Mouse (Mus musculus) macrophage (primary cell): ENCODE measurements around the gene Trabd2b. TPM values are rescaled to one million over a fixed set of nuclear protein-coding genes. Genes with fewer than 3 reads are reported as not detected.

Experiments used
- H3K27ac ChIP-seq: fragments of 350-480 bp; formaldehyde crosslinking; 2 replicates; pipeline ENCODE4 v1.9.0; 2021
- H3K36me3 ChIP-seq: fragments of 350-480 bp; formaldehyde crosslinking; 2 replicates; pipeline ENCODE4 v1.9.0; 2021; ENCODE audit errors: inconsistent target
- H3K4me3 ChIP-seq: fragments of 350-480 bp; formaldehyde crosslinking; 2 replicates; pipeline ENCODE4 v1.9.0; 2021; ENCODE audit errors: inconsistent target
- H3K79me2 ChIP-seq: fragments of 350-480 bp; formaldehyde crosslinking; 2 replicates; pipeline ENCODE4 v1.9.0; 2021; ENCODE audit errors: inconsistent target
- WGBS: methylation state at CpG from one replicate; pipeline ENCODE4 v1.1.7; 2026; ENCODE audit warnings: inconsistent platforms; ENCODE audit not compliant: missing documents; 5-methylcytosine and 5-hydroxymethylcytosine counted together
- polyA plus RNA-seq: library from polyadenylated mRNA; stranded (reverse); fragments of 250-400 nt; gene quantifications from 3 replicates; pipeline ENCODE4 v1.2.4, GENCODE M21; 2018; ENCODE audit warnings: inconsistent platforms

Gene Trabd2b
- polyA plus RNA-seq, 1 experiment from 2014 or later = not detected

DNA sequence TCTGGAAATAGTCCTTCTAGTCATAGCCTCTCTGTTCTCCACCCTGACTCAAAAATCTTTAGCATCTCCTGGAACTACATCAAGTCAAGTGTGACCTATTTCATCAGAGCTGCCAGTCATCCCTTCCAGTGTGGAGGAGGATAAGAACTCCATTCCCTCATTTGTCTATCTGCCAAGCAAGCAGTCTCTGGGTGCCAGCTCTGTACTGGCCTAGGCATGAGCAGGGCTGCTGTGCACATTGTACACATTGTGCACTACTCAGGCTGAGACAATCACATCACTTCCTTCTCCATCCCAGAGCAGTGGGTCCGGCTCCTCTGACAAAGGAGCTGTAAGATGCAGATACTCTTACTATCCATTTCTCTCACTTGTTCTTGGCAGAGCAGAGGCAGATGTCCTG lies 178.2 kb downstream of the Trabd2b start:
- Histone ChIP-seq H3K4me3 (no peak overlapping the region), H3K79me2 (no peaks in the 10 kb centered on the region), H3K36me3 (no peaks in the 10 kb centered on the region), H3K27ac (no peak overlapping the region)
- WGBS = 67% methylated on average over 1 of the region's 1 CpGs

DNA sequence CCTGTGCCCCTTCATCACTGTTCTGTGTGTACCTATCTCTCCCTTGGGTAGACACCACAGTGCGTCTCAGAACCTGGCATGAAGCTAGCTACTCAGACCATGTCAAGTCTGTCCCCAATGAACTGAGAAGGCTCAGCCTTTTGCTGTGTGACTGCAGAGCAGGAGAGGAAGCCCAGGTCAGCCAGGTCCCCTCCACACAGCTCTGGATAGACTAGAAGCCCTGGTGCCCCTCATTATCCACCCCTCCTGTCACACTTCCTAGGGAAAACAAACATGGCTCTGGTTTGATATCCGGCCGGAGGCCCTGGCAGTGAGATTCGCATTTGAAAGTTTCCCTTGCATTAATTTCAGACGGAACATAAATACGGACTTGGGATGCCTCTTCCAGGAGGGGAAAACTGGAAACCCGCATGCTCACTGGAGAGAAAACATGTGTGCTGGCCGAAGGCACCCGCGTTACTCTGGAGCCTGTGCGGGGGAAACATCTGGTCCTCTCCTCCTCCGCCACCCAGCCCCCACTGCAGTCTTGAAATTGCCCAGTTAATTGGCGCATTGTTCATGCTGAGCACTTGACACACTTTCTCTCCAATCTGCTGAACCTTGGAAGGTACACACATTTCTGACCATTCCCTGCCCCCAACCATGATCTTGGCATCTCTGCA lies 187.2 kb downstream of the Trabd2b start:
- no peaks in the 10 kb centered on the region for H3K79me2 ChIP-seq
- H3K4me3 ChIP-seq = no peak overlapping the region
- H3K27ac ChIP-seq = no peak overlapping the region
- 53% methylated on average over 13 of the region's 13 CpGs for WGBS
- no peaks in the 10 kb centered on the region for H3K36me3 ChIP-seq

DNA sequence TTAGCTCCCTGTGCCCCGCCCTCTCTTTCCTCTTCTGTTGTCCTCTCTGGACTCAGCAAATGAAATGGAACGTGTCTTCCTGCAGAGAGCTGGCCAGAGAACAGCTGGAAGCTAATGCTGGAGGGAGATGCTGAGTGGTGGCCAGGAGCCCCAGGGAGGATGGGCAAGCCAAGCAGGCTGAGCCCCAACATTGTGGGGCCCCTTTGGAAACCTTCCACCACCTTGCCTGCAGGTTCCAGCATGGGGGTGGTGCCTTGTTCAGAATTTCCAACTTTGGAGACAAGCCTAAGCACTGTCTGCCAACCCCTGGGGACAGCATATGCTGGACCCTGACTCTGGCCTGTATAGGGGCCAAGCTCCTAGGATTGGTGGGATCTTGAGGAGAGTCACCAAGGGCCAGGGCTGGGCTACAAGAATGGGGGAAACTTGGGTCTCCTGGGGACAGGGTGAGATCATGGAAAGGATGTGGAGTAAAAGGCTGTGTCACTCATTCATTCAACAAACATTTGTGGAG lies 188.7 kb downstream of the Trabd2b start:
- 40% methylated on average over 2 of the region's 2 CpGs for WGBS
- no peaks in the 10 kb centered on the region for H3K79me2 ChIP-seq
- H3K36me3 ChIP-seq = no peaks in the 10 kb centered on the region
- H3K4me3 ChIP-seq = no peak overlapping the region
- no peak overlapping the region for H3K27ac ChIP-seq

DNA sequence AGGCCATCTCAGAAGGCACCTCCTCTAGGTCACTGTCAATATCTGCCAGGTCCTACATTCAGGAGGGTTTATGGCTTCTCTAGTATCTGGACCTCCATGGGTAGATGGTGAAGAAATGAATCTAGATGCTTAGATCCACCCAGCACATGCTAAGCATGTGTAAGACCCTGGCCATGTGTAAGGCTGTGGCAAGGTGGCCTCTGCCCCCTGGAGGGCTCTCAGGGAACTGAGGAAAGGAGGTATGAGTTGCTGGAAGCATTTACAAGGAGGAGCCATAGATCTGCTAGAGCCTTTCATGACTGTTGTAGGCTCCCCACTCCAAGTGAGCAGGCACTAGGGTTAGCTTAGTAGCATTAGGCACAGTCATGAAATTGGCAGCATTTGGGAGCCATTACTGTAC lies 192.6 kb downstream of the Trabd2b start:
- Histone ChIP-seq H3K79me2 (no peaks in the 10 kb centered on the region), H3K27ac (no peak overlapping the region), H3K36me3 (no peaks in the 10 kb centered on the region), H3K4me3 (no peak overlapping the region)

DNA sequence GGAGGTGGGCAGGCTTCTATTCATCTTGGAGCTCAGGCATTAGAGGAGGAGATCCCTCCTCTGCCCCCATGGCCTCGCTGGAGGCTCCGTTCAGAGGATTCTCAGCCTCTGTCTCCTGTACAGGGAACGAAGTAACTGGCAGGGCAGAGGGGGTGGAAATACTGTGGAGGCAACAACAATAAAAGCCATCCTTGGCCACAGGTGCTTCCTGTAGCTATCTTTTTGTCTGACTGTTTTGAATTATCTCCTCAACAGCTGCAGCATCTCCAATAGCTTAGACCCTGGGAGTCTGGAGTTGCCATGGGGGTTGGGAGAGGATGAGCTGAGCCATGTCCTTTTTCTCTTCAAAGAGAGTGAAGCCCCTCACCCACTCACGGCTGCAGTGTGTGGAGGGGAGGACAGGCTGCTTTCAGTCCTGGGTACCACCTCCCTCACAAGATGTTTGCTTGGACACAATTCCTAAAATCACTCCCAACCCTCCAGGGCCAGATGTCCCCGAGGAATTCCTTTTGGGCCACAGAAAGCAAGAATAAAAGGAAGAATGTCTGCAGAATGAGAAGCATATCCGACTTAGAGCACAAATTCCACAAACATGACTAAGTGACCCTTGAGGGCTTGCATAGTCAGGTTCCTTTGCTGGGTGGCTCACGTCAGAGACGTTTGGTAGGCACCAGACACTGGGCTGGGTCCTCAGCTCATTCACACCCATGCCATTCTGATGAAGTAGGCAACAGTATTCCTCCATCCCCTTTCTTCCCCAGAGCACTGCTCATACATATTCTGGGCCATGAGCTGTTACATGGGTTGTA lies 194.9 kb downstream of the Trabd2b start:
- H3K4me3 ChIP-seq = no peak overlapping the region
- no peaks in the 10 kb centered on the region for H3K36me3 ChIP-seq
- no peak overlapping the region for H3K27ac ChIP-seq
- 30% methylated on average over 8 of the region's 8 CpGs for WGBS
- no peaks in the 10 kb centered on the region for H3K79me2 ChIP-seq

DNA sequence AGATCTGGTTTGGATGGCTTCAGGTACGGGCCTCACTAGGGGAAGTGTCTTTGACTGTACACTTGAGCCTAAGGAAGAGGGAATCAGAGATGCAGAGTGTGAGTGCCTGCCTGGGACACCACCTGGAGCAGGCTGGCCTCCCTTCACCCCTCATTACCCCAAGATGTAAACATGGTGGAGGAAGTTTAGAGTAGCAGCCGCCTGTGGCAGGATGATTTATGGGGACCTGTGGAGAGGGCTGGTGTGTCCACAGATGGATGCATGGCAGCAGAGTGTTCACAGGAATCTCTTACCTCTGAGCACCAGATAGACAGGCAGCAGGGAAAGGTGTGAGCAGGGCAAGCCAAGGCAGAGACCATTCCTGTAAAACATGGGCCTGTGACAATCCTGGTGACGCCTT lies 199.1 kb downstream of the Trabd2b start:
- Histone ChIP-seq H3K36me3 (no peaks in the 10 kb centered on the region), H3K79me2 (no peaks in the 10 kb centered on the region), H3K27ac (no peak overlapping the region), H3K4me3 (no peak overlapping the region)
- WGBS = 72% methylated on average over 3 of the region's 3 CpGs

DNA sequence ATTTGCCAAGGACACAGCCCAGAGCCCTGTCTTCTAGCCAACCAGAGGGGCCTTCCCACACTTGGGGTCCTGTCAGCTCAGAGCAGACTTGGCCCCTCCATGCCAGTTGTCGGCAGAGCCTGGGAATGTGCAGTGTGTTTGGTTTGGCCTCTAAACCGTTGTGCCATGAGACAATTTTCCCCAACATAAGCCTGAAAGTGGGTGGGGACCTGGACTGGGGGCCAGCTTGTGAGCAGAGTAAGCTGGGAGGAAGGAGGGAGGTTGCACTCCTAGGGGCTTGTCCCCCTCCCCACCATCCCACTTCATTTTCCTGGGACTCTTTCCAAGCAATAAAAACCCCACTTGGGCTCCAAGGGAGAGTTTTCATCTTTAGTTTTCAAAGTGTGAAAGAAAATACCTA lies 201.3 kb downstream of the Trabd2b start:
- Histone ChIP-seq H3K36me3 (no peaks in the 10 kb centered on the region), H3K27ac (no peak overlapping the region), H3K4me3 (no peak overlapping the region), H3K79me2 (no peaks in the 10 kb centered on the region)
- 94% methylated on average over 2 of the region's 2 CpGs for WGBS

DNA sequence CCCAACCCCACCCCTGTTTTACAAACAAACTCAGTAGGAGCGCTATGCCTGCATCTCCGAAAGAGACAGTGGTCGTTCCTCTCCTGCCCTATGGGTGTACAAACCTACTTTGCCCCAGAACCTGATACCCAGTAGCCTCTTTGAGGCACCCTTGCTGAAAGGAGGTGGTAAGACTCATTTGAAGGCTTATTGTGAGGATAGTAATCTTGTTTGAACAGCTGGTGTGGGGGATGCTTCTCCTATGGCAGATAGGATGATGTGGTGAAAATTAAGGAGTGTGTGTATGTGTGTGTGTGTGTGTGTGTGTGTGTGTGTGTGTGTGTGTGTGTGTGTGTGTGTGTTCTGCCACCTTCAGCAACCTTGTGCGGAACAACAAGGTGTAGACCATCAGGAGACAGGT lies 202.8 kb downstream of the Trabd2b start:
- no peak overlapping the region for H3K4me3 ChIP-seq
- H3K27ac ChIP-seq = no peak overlapping the region
- no peaks in the 10 kb centered on the region for H3K36me3 ChIP-seq
- H3K79me2 ChIP-seq = no peaks in the 10 kb centered on the region
- WGBS = 92% methylated on average over 3 of the region's 4 CpGs

DNA sequence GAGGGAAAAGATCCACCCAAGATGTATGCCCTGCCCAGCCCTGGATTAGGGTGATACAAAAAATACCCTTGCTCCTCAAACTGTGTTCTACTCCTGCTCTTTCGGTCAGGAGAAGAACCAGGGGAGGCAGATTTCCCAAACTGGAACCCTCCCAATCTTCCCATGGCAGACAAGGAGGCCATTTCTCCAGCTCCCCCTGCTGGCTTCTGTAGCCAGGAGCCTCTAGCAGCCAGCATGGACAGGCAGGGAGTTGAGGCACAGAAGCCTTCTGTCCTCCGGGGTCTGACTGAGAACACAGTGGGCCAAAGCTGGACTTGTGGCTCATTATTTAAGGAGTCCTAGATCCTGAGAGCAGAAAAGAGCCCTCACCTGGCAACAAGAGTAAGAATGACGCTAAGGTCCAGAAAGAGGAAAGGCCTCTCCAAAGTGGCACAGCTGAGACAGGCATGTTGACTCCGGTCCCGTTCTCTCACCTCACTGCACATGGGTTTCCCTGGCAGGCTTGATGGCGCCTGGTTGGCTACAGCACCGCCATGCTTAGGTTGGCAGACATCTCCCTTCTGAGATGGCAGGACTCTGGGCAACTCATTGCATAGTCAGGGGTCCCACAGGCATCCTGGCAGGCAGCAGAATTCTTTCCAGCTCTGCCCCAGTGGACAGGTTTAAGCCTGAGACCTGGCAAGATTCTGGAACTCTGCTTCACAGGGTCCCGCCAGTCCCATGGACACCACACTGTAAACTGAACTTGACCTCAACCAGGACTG lies 204.8 kb downstream of the Trabd2b start:
- 93% methylated on average over 6 of the region's 8 CpGs for WGBS
- H3K4me3 ChIP-seq = no peak overlapping the region
- H3K36me3 ChIP-seq = no peaks in the 10 kb centered on the region
- no peak overlapping the region for H3K27ac ChIP-seq
- H3K79me2 ChIP-seq = no peaks in the 10 kb centered on the region

DNA sequence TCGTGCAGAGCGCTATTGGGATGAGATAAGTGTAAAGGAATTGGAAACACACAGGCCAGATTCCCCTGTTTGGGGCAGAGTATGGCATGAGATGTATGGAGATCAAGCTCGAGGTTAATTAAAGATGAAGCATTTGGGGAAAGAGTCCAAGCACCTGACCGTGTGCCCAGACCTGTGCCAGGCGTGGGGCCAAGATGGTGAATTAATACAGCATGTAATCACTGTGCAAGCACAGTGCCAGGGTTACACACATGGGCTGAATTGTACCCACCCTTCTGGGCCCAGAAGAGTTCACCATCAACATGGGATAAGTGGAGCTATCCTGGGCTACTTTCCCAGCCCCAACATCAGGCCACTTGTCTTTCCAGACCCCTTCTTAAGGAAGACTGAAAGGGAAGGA lies 205.5 kb downstream of the Trabd2b start:
- WGBS = 93% methylated on average over 5 of the region's 5 CpGs
- H3K36me3 ChIP-seq = no peaks in the 10 kb centered on the region
- no peaks in the 10 kb centered on the region for H3K79me2 ChIP-seq
- H3K4me3 ChIP-seq = no peak overlapping the region
- H3K27ac ChIP-seq = no peak overlapping the region

DNA sequence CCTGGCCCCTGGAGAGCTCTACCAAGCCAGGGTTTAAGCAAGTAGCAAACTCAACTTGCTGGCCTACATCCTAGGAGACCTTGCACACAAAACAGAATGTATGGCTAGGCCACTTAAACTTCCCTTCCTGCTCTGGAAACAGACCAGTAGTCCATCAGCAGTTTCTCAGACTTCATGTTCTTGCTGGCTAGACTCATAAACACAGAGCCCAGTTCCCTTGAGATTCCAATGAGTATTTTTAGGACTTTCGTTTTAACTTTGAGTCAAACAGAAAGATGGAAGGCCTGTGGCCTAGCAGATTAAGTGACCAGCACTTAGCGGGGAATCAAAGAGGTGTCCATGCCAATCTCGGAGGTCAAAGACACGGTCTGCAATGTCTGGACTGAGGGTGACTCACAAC lies 206.3 kb downstream of the Trabd2b start:
- H3K4me3 ChIP-seq = no peak overlapping the region
- H3K27ac ChIP-seq = no peak overlapping the region
- 87% methylated on average over 4 of the region's 4 CpGs for WGBS
- no peaks in the 10 kb centered on the region for H3K79me2 ChIP-seq
- H3K36me3 ChIP-seq = no peaks in the 10 kb centered on the region

DNA sequence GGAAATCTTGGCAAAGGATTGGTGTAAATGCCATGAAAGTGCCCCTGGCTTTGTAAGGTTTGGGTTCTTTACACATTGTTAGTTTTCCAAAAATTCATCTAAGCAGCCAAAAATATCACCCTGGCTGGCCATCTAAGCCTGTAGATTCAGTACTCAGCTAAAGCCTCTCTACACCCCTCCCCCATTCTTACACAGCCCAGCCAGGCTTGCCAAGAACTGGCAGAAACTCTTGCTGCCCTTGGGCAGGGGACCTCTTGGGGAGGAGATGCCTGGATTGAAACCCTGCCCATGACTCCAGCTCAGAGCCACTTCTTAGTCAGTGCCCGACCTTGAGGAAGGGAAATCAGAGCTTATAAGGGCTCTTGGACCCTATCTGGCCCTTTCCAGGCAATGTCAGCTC lies 207.6 kb downstream of the Trabd2b start:
- Histone ChIP-seq H3K79me2 (no peaks in the 10 kb centered on the region), H3K36me3 (no peaks in the 10 kb centered on the region), H3K4me3 (no peak overlapping the region), H3K27ac (no peak overlapping the region)
- WGBS = 90% methylated on average over 1 of the region's 1 CpGs

DNA sequence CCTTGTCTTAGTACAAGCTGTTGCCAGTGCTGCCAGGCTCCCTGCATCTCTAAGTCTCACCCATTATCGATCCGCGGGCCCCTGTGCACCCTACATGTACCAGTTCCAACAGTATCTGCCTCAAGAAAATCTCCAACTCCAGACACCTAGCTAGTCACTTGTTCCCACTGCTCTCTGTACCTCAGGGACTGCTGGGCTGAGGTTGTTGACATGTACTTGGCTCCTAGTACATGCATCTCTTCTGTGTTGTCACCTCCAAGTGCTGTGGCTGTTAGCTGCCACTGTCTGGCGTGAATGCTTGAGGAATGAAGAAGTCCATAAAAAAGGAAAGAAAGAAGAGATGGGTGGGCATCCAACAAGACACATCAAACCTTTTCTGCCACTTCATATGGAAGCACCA lies 209.2 kb downstream of the Trabd2b start:
- H3K79me2 ChIP-seq = no peaks in the 10 kb centered on the region
- 98% methylated on average over 4 of the region's 4 CpGs for WGBS
- no peak overlapping the region for H3K4me3 ChIP-seq
- H3K36me3 ChIP-seq = no peaks in the 10 kb centered on the region
- no peak overlapping the region for H3K27ac ChIP-seq

DNA sequence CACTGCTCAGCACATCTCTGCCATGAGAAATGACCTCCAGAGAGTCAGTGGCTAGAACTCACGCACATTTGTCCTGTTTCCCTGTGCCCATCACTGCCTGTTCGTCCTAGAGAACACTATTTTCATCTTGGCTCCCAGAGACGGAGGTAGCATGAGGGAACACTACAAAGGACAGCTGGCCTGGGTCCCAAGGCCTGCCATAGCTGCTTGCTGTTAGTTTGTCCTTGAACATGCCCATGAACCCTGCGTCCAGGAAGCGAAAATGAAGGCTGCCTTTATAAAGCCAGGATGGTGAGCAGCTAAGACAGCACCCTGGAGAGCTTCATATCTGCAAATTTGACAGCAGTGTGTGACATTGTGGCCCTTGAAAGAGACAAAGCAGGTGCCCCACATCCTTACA lies 216.4 kb downstream of the Trabd2b start:
- Histone ChIP-seq H3K79me2 (no peaks in the 10 kb centered on the region), H3K27ac (no peak overlapping the region), H3K36me3 (no peaks in the 10 kb centered on the region), H3K4me3 (no peak overlapping the region)
- WGBS = 64% methylated on average over 5 of the region's 5 CpGs
